Mouse (Mus musculus) monocyte, adult 5-6 weeks (primary cell): Measurements from ENCODE around the gene Lpp. TPM values are rescaled to one million over a fixed set of nuclear protein-coding genes. Genes with fewer than 3 reads are reported as not detected.
"Not testable (repeated sequence)": the region's sequence is repeated elsewhere in the genome, so short reads cannot be mapped to it uniquely, and the experiment has no call there.

Experiments
- ATAC-seq: fragments of 153-309, 156-312 bp; replicated peaks from 2 replicates; pipeline ENCODE4 v1.8.0; 2017; ENCODE audit warnings: mild to moderate bottlenecking; ENCODE audit not compliant: low TSS enrichment, insufficient number of reproducible peaks, severe bottlenecking, poor library complexity, low FRiP score
- total RNA-seq: library from RNA; stranded (forward); fragments of 200-1000, 200-491, 200-594 nt; gene quantifications from 3 replicates; pipeline ENCODE4 v1.2.3, GENCODE M21; 2017

Gene Lpp
- total RNA-seq, 1 experiment from 2014 or later, result 8.9 TPM

GRCm38 (mm10) chr16:25016261-25016836 lies 623.0 kb downstream of the Lpp start:
- no peak for ATAC-seq

- ATAC-seq, result no peak
Observed at GRCm38 (mm10) chr16:25017046-25017445, 623.7 kb downstream of the Lpp start.

- not testable (repeated sequence) for ATAC-seq
Observed at GRCm38 (mm10) chr16:25021743-25022359, 628.5 kb downstream of the Lpp start.

DNA sequence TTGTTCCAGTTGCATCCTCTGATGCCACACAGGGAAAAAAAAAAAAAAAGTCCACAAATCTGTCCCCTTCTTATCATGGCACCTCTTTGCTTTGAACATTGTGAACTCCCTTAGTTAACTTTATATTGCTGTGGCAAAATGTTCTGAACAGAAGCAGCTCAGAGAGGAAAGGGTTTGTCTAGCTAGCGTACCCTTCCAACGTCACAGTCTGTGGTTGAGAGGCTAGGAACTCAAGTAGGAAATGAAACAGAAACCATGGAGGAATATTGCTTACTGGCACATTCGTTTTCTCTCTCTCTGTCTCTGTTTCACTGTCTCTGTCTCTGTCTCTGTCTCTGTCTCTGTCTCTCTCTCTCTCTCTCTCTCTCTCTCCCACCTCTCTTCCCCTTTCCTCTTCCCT lies 631.3 kb downstream of the Lpp start:
- ATAC-seq, result peak; percentile 70; the same call in 1 of the 2 replicates

GRCm38 (mm10) chr16:25026191-25026590 lies 632.9 kb downstream of the Lpp start:
- ATAC-seq, result no peak

- ATAC-seq, result no peak
Observed at GRCm38 (mm10) chr16:25029548-25029947, 636.2 kb downstream of the Lpp start.

GRCm38 (mm10) chr16:25037361-25037760 lies 644.1 kb downstream of the Lpp start:
- ATAC-seq, result no peak

DNA sequence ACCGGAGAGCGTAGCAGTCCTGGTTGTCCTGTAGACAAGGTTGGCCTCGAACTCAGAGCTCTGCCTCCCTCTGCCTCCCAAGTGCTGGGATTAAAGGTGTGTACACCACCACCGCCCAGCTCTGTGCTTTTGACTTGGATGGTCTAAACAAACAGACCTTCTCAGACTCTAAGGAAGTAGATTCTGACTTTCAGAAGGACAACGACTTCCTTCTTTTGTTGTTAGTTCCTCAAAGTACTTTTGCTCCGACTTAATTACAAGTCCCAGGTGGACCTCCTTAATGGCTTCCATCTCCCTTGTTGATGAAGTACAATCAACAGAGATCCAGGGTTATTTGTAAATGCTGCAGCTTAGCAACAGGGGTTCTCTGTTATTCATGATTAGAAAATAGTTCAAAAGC lies 645.2 kb downstream of the Lpp start:
- ATAC-seq, result peak; percentile 68

DNA sequence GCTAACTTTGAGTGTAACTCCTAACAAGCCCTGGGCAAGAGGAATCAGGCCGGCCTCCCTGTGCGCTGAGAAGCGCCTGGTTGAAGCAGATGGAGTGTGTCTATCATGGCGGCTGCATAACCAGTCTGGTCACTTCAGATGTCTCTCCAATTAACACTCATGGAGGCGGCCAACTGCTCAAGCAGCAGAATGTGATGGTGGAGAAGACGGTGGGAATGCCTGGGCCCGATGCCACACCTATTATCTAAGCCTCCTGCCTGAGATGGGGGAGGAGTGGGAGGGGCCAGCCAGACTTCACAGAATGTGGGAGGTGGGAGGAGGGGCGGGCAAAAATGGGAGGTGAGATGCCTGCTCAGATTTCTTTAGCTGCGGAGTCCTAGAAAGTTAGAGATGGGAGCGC lies 646.6 kb downstream of the Lpp start:
- ATAC-seq, result no peak

DNA sequence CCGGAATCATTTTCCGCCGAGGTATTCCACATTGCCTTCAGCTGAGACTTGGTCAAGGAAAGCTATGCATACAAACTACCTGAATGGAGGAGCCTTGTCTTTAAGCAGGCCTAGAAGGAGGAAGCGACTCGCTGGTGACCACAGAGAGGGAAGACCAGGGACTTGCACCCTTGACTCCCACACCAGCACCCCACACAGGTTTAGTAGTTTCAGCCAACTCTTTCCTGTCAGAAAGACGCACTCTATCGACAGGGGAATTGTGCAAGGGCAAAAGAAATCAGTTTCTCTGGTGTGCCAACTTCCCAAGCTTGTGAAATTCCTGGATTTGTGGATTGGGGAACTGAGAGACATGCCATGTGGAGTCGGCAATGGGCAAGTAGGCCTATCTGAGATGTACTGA lies 647.9 kb downstream of the Lpp start:
- no peak for ATAC-seq

GRCm38 (mm10) chr16:25041855-25042529 lies 648.7 kb downstream of the Lpp start:
- ATAC-seq, result no peak
